Mouse (Mus musculus) kidney, adult 2 months (tissue): ENCODE results near the gene Trim56. TPM values are rescaled to one million over a fixed set of nuclear protein-coding genes. Genes with fewer than 3 reads are reported as not detected.
A peak's percentile ranks its signal among the peaks of the same experiment; 100 is the strongest.

Experiments used
- DNase-seq: peaks from one replicate; pipeline ENCODE4 v3.0.0; 2021
- H3K27ac ChIP-seq: fragments of 200-500 bp; 2 replicates; pipeline ENCODE4 v1.5.1; 2012; ENCODE audit warnings: low read depth, low read length, control low read depth, inconsistent platforms; ENCODE audit not compliant: insufficient read depth
- H3K27me3 ChIP-seq: fragments of 200-500 bp; replicated peaks from 2 replicates; pipeline ENCODE4 v1.6.1; 2012; ENCODE audit warnings: mild to moderate bottlenecking, moderate library complexity, low read length, inconsistent platforms; ENCODE audit not compliant: control insufficient read depth, insufficient read depth
- H3K36me3 ChIP-seq: fragments of 200-500 bp; 2 replicates; pipeline ENCODE4 v1.6.1; 2012; ENCODE audit warnings: mild to moderate bottlenecking, moderate library complexity, low read length, inconsistent platforms; ENCODE audit not compliant: control insufficient read depth, insufficient read depth
- H3K4me1 ChIP-seq: fragments of 200-500 bp; 2 replicates; pipeline ENCODE4 v1.6.1; 2011; ENCODE audit warnings: low read length; ENCODE audit not compliant: control insufficient read depth, insufficient read depth
- H3K4me3 ChIP-seq: fragments of 200-500 bp; 2 replicates; pipeline ENCODE4 v1.5.1; 2011; ENCODE audit warnings: mild to moderate bottlenecking, low read depth, low read length, control low read depth; ENCODE audit not compliant: insufficient read depth
- CTCF ChIP-seq: fragments of 200-500 bp; conservative IDR thresholded peaks from 2 replicates; pipeline ENCODE4 v1.5.1; 2011; ENCODE audit warnings: low read depth, mild to moderate bottlenecking, control low read depth, low read length, moderate library complexity, mixed read lengths; ENCODE audit not compliant: insufficient read depth, insufficient read length
- POLR2A ChIP-seq: fragments of 200-500 bp; IDR thresholded peaks from one replicate; pipeline ENCODE4 v1.6.1; 2011; ENCODE audit warnings: low read depth, low read length, control low read depth
- WGBS: fragments of 180-500 bp; shearing (Covaris S2); methylation state at CpG from one replicate; pipeline ENCODE4 v1.1.7; 2018; 5-methylcytosine and 5-hydroxymethylcytosine counted together
- polyA plus RNA-seq: library from polyadenylated mRNA; depleted of rRNA; stranded (reverse); fragments of >200 nt; gene quantifications from 2 replicates; pipeline ENCODE4 v1.2.3, GENCODE M21; 2012

The Trim56 gene
- polyA plus RNA-seq, 1 experiment = 14.4 TPM

GRCm38 (mm10) chr5:137075726-137076125 is 40.3 kb downstream of the Trim56 start:
- H3K4me1 ChIP-seq = peaks cover 20% of the 10 kb centered on the region
- TF ChIP-seq CTCF (no peak), POLR2A (no peak)
- DNase-seq = no peak
- H3K27ac ChIP-seq = no peak overlapping the region; the same call in 1 of the 2 replicates
- 72% methylated on average over 6 of the region's 6 CpGs for WGBS
- no peaks in the 10 kb centered on the region for H3K27me3 ChIP-seq
- no peak overlapping the region for H3K4me3 ChIP-seq
- H3K36me3 ChIP-seq = no peaks in the 10 kb centered on the region

- Histone ChIP-seq H3K27me3 (no peaks in the 10 kb centered on the region), H3K27ac (no peak overlapping the region), H3K4me1 (peaks cover 20% of the 10 kb centered on the region), H3K4me3 (no peak overlapping the region), H3K36me3 (no peaks in the 10 kb centered on the region)
- 66% methylated on average over 6 of the region's 6 CpGs for WGBS
- peak; percentile 35 for DNase-seq
- TF ChIP-seq POLR2A = no peak
- TF ChIP-seq CTCF = no peak
Measured at GRCm38 (mm10) chr5:137074191-137074651, 41.8 kb downstream of the Trim56 start.

DNA sequence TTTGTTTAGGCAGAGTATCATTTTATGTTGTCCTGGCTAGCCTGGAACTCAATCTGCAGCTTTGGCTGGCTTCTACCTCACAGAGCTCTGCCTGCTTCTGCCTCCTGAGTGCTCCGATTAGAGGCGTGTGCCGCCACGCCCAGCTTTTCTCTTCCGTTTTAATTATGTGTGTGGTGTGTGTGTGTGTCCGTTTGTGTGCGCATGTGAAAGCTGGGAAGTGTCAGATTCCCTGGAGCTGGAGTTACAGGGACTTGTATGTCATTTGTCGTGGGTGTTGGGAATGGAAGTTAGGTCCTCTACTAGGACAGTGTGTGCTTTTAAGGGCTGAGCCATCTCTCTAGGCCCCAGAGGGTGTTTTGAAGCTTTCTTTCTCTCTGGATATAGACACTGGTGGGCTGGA is 42.9 kb downstream of the Trim56 start:
- 86% methylated on average over 8 of the region's 8 CpGs for WGBS
- DNase-seq = no peak
- H3K27ac ChIP-seq = peak overlapping the region; percentile 83
- H3K27me3 ChIP-seq = no peaks in the 10 kb centered on the region
- H3K4me3 ChIP-seq = no peak overlapping the region
- no peaks in the 10 kb centered on the region for H3K36me3 ChIP-seq
- TF ChIP-seq POLR2A = no peak
- no peak for TF ChIP-seq CTCF
- H3K4me1 ChIP-seq = peaks cover 20% of the 10 kb centered on the region

- peak within 1 kb of the TSS; percentile 32; the same call in 1 of the 2 replicates for H3K4me3 ChIP-seq
- H3K27ac ChIP-seq = peak within 1 kb of the TSS; percentile 83
- WGBS = 3% methylated on average over 23 of the region's 23 CpGs
- H3K4me1 ChIP-seq = peaks cover 17% of the 10 kb centered on the region
- H3K36me3 ChIP-seq = no peaks in the 10 kb centered on the region
- TF ChIP-seq POLR2A (peak; percentile 98), CTCF (no peak; the same call in 1 of the 2 replicates)
- peak; percentile 97 for DNase-seq
- H3K27me3 ChIP-seq = no peaks in the 10 kb centered on the region
Measured at GRCm38 (mm10) chr5:137072079-137072960, 43.7 kb downstream of the Trim56 start, which contains the start of gene Serpine1. Gene Serpine1 (minus strand): TSS chr5:137072268.

GRCm38 (mm10) chr5:137070881-137071605 is 45.0 kb downstream of the Trim56 start:
- Histone ChIP-seq H3K36me3 (no peaks in the 10 kb centered on the region), H3K4me3 (no peak overlapping the region), H3K4me1 (peaks cover 13% of the 10 kb centered on the region), H3K27ac (no peak overlapping the region), H3K27me3 (no peaks in the 10 kb centered on the region)
- TF ChIP-seq CTCF (no peak), POLR2A (no peak)
- 90% methylated on average over 19 of the region's 19 CpGs for WGBS
- no peak for DNase-seq

DNA sequence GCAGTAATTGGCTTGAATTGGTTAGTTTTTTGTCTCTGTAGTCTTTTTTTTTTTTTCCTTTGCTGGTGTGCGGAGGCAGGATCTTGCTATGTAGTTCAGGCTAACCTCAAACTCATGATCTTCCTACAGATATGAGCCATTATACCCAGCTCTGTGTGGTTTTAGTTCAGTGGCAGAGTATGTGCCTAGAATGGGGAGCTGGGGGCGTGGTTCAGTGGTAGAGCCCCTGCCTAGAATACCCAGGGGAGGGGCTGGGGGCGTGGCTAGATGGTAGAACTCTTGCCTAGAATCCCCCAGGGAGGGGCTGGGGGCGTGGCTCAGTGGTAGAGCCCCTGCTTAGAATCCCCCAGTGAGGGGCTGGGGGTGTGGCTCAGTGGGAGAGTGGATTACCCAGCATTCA is 47.3 kb downstream of the Trim56 start:
- Histone ChIP-seq H3K27ac (no peak overlapping the region), H3K27me3 (no peaks in the 10 kb centered on the region), H3K4me3 (no peak overlapping the region), H3K4me1 (peaks cover 10% of the 10 kb centered on the region), H3K36me3 (no peaks in the 10 kb centered on the region)
- no peak for DNase-seq
- 81% methylated on average over 4 of the region's 4 CpGs for WGBS
- no peak for TF ChIP-seq POLR2A
- no peak for TF ChIP-seq CTCF

- Histone ChIP-seq H3K36me3 (no peaks in the 10 kb centered on the region), H3K27me3 (no peaks in the 10 kb centered on the region), H3K27ac (no peak overlapping the region), H3K4me3 (no peak overlapping the region), H3K4me1 (no peaks in the 10 kb centered on the region)
- TF ChIP-seq POLR2A = no peak
- WGBS = 75% methylated on average over 8 of the region's 8 CpGs
- no peak for DNase-seq
Measured at GRCm38 (mm10) chr5:137065923-137066322, 50.1 kb downstream of the Trim56 start.
